Mouse (Mus musculus) lung, embryonic 15.5 days (tissue): ENCODE measurements around the gene Cd59b. TPM values are rescaled to one million over a fixed set of nuclear protein-coding genes. Genes with fewer than 3 reads are reported as not detected.
"Not testable (repeated sequence)": the region's sequence is repeated elsewhere in the genome, so short reads cannot be mapped to it uniquely, and the experiment has no call there.

ENCODE experiments used
- ATAC-seq: fragments of 200-750 bp; cut with Nextera tagmentation; 2 replicates; pipeline ENCODE4 v1.8.0; 2017; ENCODE audit warnings: moderate number of reproducible peaks, borderline replicate concordance; ENCODE audit not compliant: low FRiP score, low TSS enrichment; ENCODE audit errors: extremely low read depth
- H3K27ac ChIP-seq: fragments of 300-500 bp; sonication (generic); 2 replicates; pipeline ENCODE4 v1.5.1; 2015; ENCODE audit warnings: moderate library complexity, mild to moderate bottlenecking, inconsistent platforms
- H3K27me3 ChIP-seq: fragments of 300-500 bp; sonication (generic); 2 replicates; pipeline ENCODE4 v1.6.1; 2015; ENCODE audit warnings: inconsistent platforms
- H3K36me3 ChIP-seq: fragments of 300-500 bp; sonication (generic); 2 replicates; pipeline ENCODE4 v1.6.1; 2015; ENCODE audit warnings: inconsistent platforms
- H3K4me1 ChIP-seq: fragments of 300-500 bp; sonication (generic); 2 replicates; pipeline ENCODE4 v1.6.1; 2015; ENCODE audit warnings: inconsistent platforms
- H3K4me2 ChIP-seq: fragments of 300-500 bp; sonication (generic); 2 replicates; pipeline ENCODE4 v1.6.1; 2015; ENCODE audit warnings: inconsistent platforms, mild to moderate bottlenecking, moderate library complexity
- H3K4me3 ChIP-seq: fragments of 300-500 bp; sonication (generic); 2 replicates; pipeline ENCODE4 v1.5.1; 2015; ENCODE audit warnings: mild to moderate bottlenecking, inconsistent platforms
- H3K9ac ChIP-seq: fragments of 300-500 bp; sonication (generic); 2 replicates; pipeline ENCODE4 v1.6.1; 2015; ENCODE audit warnings: inconsistent platforms
- H3K9me3 ChIP-seq: fragments of 300-500 bp; sonication (generic); 2 replicates; pipeline ENCODE4 v1.6.1; 2016; ENCODE audit warnings: inconsistent platforms
- WGBS: fragments of 180-500 bp; shearing (Covaris S2); methylation state at CpG from one replicate; pipeline ENCODE4 v1.1.7; 2015; 5-methylcytosine and 5-hydroxymethylcytosine counted together
- polyA plus RNA-seq: library from polyadenylated mRNA; unstranded; fragments of >200 nt; fragmentation: Nextera tagmentation; extraction: Ambion mirVana; gene quantifications from 2 replicates; pipeline ENCODE4 v1.2.1, GENCODE M21; 2015

Gene Cd59b
- polyA plus RNA-seq, 1 experiment from 2014 or later = 5.5 TPM

- ATAC-seq = no peak
- Histone ChIP-seq H3K27me3 (no peaks in the 10 kb centered on the region), H3K4me1 (peaks cover 13% of the 10 kb centered on the region), H3K36me3 (no peaks in the 10 kb centered on the region), H3K4me3 (no peak overlapping the region), H3K9me3 (no peaks in the 10 kb centered on the region), H3K27ac (no peak overlapping the region), H3K9ac (no peak overlapping the region), H3K4me2 (no peak overlapping the region)
- 88% methylated on average over 2 of the region's 2 CpGs for WGBS
Observed at GRCm38 (mm10) chr2:104099231-104099585, 29.6 kb downstream of the Cd59b start.

GRCm38 (mm10) chr2:104099946-104100345 is 30.3 kb downstream of the Cd59b start:
- Histone ChIP-seq H3K9ac (no peak overlapping the region), H3K4me2 (no peak overlapping the region), H3K27me3 (no peaks in the 10 kb centered on the region), H3K36me3 (no peaks in the 10 kb centered on the region), H3K4me1 (peaks cover 13% of the 10 kb centered on the region), H3K4me3 (no peak overlapping the region), H3K9me3 (no peaks in the 10 kb centered on the region), H3K27ac (no peak overlapping the region)
- WGBS = 58% methylated on average over 1 of the region's 1 CpGs
- no peak for ATAC-seq

- no peaks in the 10 kb centered on the region for H3K36me3 ChIP-seq
- WGBS = 86% methylated on average over 6 of the region's 6 CpGs
- H3K9ac ChIP-seq = no peak overlapping the region
- ATAC-seq = no peak
- H3K4me1 ChIP-seq = no peaks in the 10 kb centered on the region
- no peaks in the 10 kb centered on the region for H3K9me3 ChIP-seq
- no peak overlapping the region for H3K27ac ChIP-seq
- no peak overlapping the region for H3K4me3 ChIP-seq
- no peak overlapping the region for H3K4me2 ChIP-seq
- H3K27me3 ChIP-seq = no peaks in the 10 kb centered on the region
Observed at GRCm38 (mm10) chr2:104104800-104105199, 35.2 kb downstream of the Cd59b start.

GRCm38 (mm10) chr2:104109021-104109420 is 39.4 kb downstream of the Cd59b start:
- H3K9me3 ChIP-seq, H3K27ac ChIP-seq, H3K4me2 ChIP-seq, ATAC-seq, H3K36me3 ChIP-seq, H3K9ac ChIP-seq, H3K4me3 ChIP-seq, H3K4me1 ChIP-seq, H3K27me3 ChIP-seq: not testable (repeated sequence)
- 81% methylated on average over 2 of the region's 2 CpGs for WGBS

GRCm38 (mm10) chr2:104109528-104109927 is 39.9 kb downstream of the Cd59b start:
- H3K4me2 ChIP-seq = no peak overlapping the region

GRCm38 (mm10) chr2:104110031-104110430 is 40.4 kb downstream of the Cd59b start:
- Histone ChIP-seq H3K9me3 (no peaks in the 10 kb centered on the region), H3K27me3 (no peaks in the 10 kb centered on the region), H3K4me2 (no peak overlapping the region), H3K4me1 (no peaks in the 10 kb centered on the region), H3K4me3 (no peak overlapping the region), H3K9ac (no peak overlapping the region), H3K36me3 (no peaks in the 10 kb centered on the region), H3K27ac (no peak overlapping the region)
- WGBS = 82% methylated on average over 4 of the region's 4 CpGs
- ATAC-seq = no peak

More at GRCm38 (mm10) chr2:104109528-104109927, 39.9 kb downstream of the Cd59b start:
- H3K27me3 ChIP-seq = no peaks in the 10 kb centered on the region
- WGBS = 60% methylated on average over 2 of the region's 2 CpGs
- H3K4me3 ChIP-seq = no peak overlapping the region
- ATAC-seq = no peak
- H3K36me3 ChIP-seq = no peaks in the 10 kb centered on the region
- H3K27ac ChIP-seq = no peak overlapping the region
- no peaks in the 10 kb centered on the region for H3K4me1 ChIP-seq
- no peak overlapping the region for H3K9ac ChIP-seq
- H3K9me3 ChIP-seq = no peaks in the 10 kb centered on the region

- H3K27me3 ChIP-seq, H3K36me3 ChIP-seq, H3K9me3 ChIP-seq, H3K4me1 ChIP-seq, H3K4me2 ChIP-seq, H3K9ac ChIP-seq, ATAC-seq, H3K4me3 ChIP-seq, H3K27ac ChIP-seq: not testable (repeated sequence)
- no CpG with 5 or more reads among the region's 1 CpGs for WGBS
Observed at GRCm38 (mm10) chr2:104111170-104111797, 41.6 kb downstream of the Cd59b start.

- not testable (repeated sequence) for H3K4me3 ChIP-seq, H3K9ac ChIP-seq, H3K9me3 ChIP-seq, H3K4me2 ChIP-seq, H3K36me3 ChIP-seq, H3K27ac ChIP-seq, H3K4me1 ChIP-seq, ATAC-seq, H3K27me3 ChIP-seq
Observed at GRCm38 (mm10) chr2:104113563-104113962, 43.9 kb downstream of the Cd59b start.

GRCm38 (mm10) chr2:104114898-104115297 is 45.2 kb downstream of the Cd59b start:
- ATAC-seq = no peak
- WGBS = 71% methylated on average over 3 of the region's 3 CpGs

GRCm38 (mm10) chr2:104117173-104117572 is 47.5 kb downstream of the Cd59b start:
- H3K9ac ChIP-seq, H3K36me3 ChIP-seq, H3K27ac ChIP-seq, H3K9me3 ChIP-seq, H3K4me2 ChIP-seq, ATAC-seq, H3K27me3 ChIP-seq, H3K4me1 ChIP-seq, H3K4me3 ChIP-seq: not testable (repeated sequence)

More at GRCm38 (mm10) chr2:104114898-104115297, 45.2 kb downstream of the Cd59b start:
- Histone ChIP-seq H3K9me3 (no peaks in the 10 kb centered on the region), H3K9ac (no peak overlapping the region), H3K4me1 (no peaks in the 10 kb centered on the region), H3K4me2 (no peak overlapping the region), H3K4me3 (no peak overlapping the region), H3K36me3 (no peaks in the 10 kb centered on the region), H3K27me3 (no peaks in the 10 kb centered on the region), H3K27ac (no peak overlapping the region)

GRCm38 (mm10) chr2:104119097-104119496 is 49.4 kb downstream of the Cd59b start:
- Histone ChIP-seq H3K27me3 (peaks cover 6% of the 10 kb centered on the region; the same call in 1 of the 2 replicates), H3K9ac (no peak overlapping the region), H3K4me2 (no peak overlapping the region), H3K27ac (no peak overlapping the region), H3K4me3 (no peak overlapping the region), H3K36me3 (no peaks in the 10 kb centered on the region), H3K4me1 (peaks cover 12% of the 10 kb centered on the region), H3K9me3 (no peaks in the 10 kb centered on the region)
- no peak for ATAC-seq
- 83% methylated on average over 1 of the region's 1 CpGs for WGBS

- no peak overlapping the region for H3K4me3 ChIP-seq
- WGBS = 43% methylated on average over 6 of the region's 6 CpGs
Observed at GRCm38 (mm10) chr2:104120312-104120711, 50.7 kb downstream of the Cd59b start.

More at GRCm38 (mm10) chr2:104120312-104120711, 50.7 kb downstream of the Cd59b start:
- Histone ChIP-seq H3K4me2 (no peak overlapping the region), H3K9me3 (no peaks in the 10 kb centered on the region), H3K9ac (no peak overlapping the region), H3K36me3 (no peaks in the 10 kb centered on the region), H3K4me1 (peaks cover 17% of the 10 kb centered on the region), H3K27me3 (peaks cover 11% of the 10 kb centered on the region), H3K27ac (no peak overlapping the region)
- ATAC-seq = no peak
